ENCODE assay signal across 8 mouse cellular contexts in the genomic region with DNA sequence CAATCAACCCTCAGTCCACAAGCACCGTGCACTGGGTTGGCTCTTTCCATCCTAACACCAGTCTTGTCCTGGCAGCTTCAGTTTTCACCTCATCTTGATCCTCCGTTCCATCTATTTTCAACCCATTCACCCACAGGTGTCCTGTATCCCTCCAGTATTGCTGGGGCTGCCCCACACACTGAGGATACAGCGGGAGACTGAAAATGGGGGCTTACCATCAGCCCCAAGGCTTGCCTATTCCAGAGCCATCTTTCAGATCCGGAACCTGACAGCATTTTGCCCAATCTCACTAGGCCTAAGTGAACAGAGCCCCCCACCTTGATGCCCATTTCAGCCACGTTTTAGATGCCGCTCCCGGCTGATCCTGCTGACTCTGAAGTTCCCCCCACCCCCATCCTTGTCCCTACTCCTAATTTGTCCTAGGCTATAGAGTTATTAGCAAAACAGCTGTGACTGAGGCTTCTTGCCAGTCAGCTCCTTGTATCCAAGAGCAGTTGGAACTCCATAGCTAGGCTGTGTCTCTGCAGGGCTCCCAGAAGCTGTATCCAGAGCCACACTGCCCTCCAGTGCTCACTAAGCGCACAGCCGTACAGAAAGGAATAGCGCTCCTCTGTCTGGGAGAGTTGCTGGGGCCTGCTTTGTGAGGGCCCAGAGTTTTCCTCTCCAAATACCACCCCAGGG. TPM values are rescaled to one million over a fixed set of nuclear protein-coding genes. Genes with fewer than 3 reads are reported as not detected.
DNase-seq lines count a peak whose midpoint lies in the region; ATAC-seq and TF ChIP-seq lines count a peak whose summit lies in the region.

No protein-coding gene starts in this region.

- no peaks in the 10 kb centered on the region for H3K9me3 ChIP-seq in forebrain, embryonic 12.5 days
- H3K9me3 ChIP-seq in heart, embryonic 15.5 days (replicated peaks): no peaks in the 10 kb centered on the region
- H3K9me3 ChIP-seq in neural tube, embryonic 13.5 days: no peaks in the 10 kb centered on the region

- ATAC-seq in forebrain, embryonic 12.5 days (ENCODE audit: low FRiP score): peak; percentile 89
- peak; percentile 84 for ATAC-seq in heart, embryonic 15.5 days (replicated peaks; ENCODE audit: insufficient number of reproducible peaks, insufficient read depth, low FRiP score, low read depth)
- ATAC-seq in neural tube, embryonic 13.5 days (ENCODE audit: low read depth): peak; percentile 93
- no peak for ATAC-seq in erythroid progenitor cell, adult 5-6 weeks (replicated peaks; ENCODE audit: low FRiP score, poor library complexity, severe bottlenecking)

- H3K4me3 ChIP-seq in C2C12 (ENCODE audit: insufficient read depth, poor library complexity, severe bottlenecking): no peak overlapping the region
- no peak overlapping the region for H3K4me3 ChIP-seq in forebrain, embryonic 12.5 days (replicated peaks)
- no peak overlapping the region for H3K4me3 ChIP-seq in heart, embryonic 15.5 days
- H3K4me3 ChIP-seq in liver, adult 2 months (ENCODE audit: insufficient read depth, low read depth, low read length): no peak overlapping the region
- no peak overlapping the region for H3K4me3 ChIP-seq in neural tube, embryonic 13.5 days

- no peaks in the 10 kb centered on the region for H3K79me2 ChIP-seq in C2C12 (ENCODE audit: control insufficient read depth, insufficient read depth)
- no peaks in the 10 kb centered on the region for H3K79me2 ChIP-seq in liver, adult 2 months (ENCODE audit: control insufficient read depth, insufficient read depth, low read length)

- TF ChIP-seq CTCF in C2C12 (IDR thresholded peaks at IDR 0.05; ENCODE audit: control insufficient read depth, insufficient read depth, insufficient read length): peak; percentile 88
- peak; percentile 92 for TF ChIP-seq CTCF in liver, adult 2 months (IDR thresholded peaks at IDR 0.05; ENCODE audit: low read depth, low read length)

- DNase-seq in brain, embryonic 18.5 days (ENCODE audit: low read depth, low spot score): peak; percentile 69
- DNase-seq in kidney, postnatal 14 days: peak; percentile 89
- DNase-seq in liver, adult 2 months (ENCODE audit: extremely low read depth, low read depth, low spot score): peak; percentile 69

- H3K27me3 ChIP-seq in C2C12 (ENCODE audit: control insufficient read depth, insufficient read depth, insufficient read length): peaks cover 12% of the 10 kb centered on the region
- no peaks in the 10 kb centered on the region for H3K27me3 ChIP-seq in forebrain, embryonic 12.5 days
- H3K27me3 ChIP-seq in heart, embryonic 15.5 days: peaks cover 3% of the 10 kb centered on the region; the same call in 1 of the 2 replicates
- no peaks in the 10 kb centered on the region for H3K27me3 ChIP-seq in liver, adult 2 months (ENCODE audit: control insufficient read depth, insufficient read depth, low read length)
- H3K27me3 ChIP-seq in neural tube, embryonic 13.5 days: no peaks in the 10 kb centered on the region

- H3K79me3 ChIP-seq in C2C12 (ENCODE audit: low read depth): no peaks in the 10 kb centered on the region

- no peak overlapping the region for H3K4me2 ChIP-seq in forebrain, embryonic 12.5 days
- H3K4me2 ChIP-seq in heart, embryonic 15.5 days: no peak overlapping the region
- no peak overlapping the region for H3K4me2 ChIP-seq in neural tube, embryonic 13.5 days

- no peak overlapping the region for H3K27ac ChIP-seq in forebrain, embryonic 12.5 days
- peak overlapping the region; percentile 42; the same call in 1 of the 2 replicates for H3K27ac ChIP-seq in heart, embryonic 15.5 days
- H3K27ac ChIP-seq in liver, adult 2 months (replicated peaks; ENCODE audit: insufficient read depth, low read depth, low read length): no peak overlapping the region
- no peak overlapping the region for H3K27ac ChIP-seq in neural tube, embryonic 13.5 days (replicated peaks)

- peaks cover 4% of the 10 kb centered on the region; the same call in 1 of the 2 replicates for H3K4me1 ChIP-seq in forebrain, embryonic 12.5 days
- peaks cover 22% of the 10 kb centered on the region for H3K4me1 ChIP-seq in heart, embryonic 15.5 days (replicated peaks)
- H3K4me1 ChIP-seq in liver, adult 2 months (ENCODE audit: control insufficient read depth, insufficient read depth, low read length): peaks cover 11% of the 10 kb centered on the region
- peaks cover 5% of the 10 kb centered on the region; the same call in 1 of the 2 replicates for H3K4me1 ChIP-seq in neural tube, embryonic 13.5 days (replicated peaks)

- WGBS in forebrain, embryonic 12.5 days: 60% methylated on average over 10 of the region's 10 CpGs
- 57% methylated on average over 10 of the region's 10 CpGs for WGBS in heart, embryonic 15.5 days
- WGBS in liver, adult 2 months: 80% methylated on average over 10 of the region's 10 CpGs
- 57% methylated on average over 10 of the region's 10 CpGs for WGBS in neural tube, embryonic 13.5 days

- H3K36me3 ChIP-seq in C2C12 (ENCODE audit: control insufficient read depth, insufficient read depth): no peaks in the 10 kb centered on the region
- no peaks in the 10 kb centered on the region for H3K36me3 ChIP-seq in forebrain, embryonic 12.5 days (replicated peaks)
- H3K36me3 ChIP-seq in heart, embryonic 15.5 days: no peaks in the 10 kb centered on the region
- H3K36me3 ChIP-seq in liver, adult 2 months (ENCODE audit: control insufficient read depth, insufficient read depth, low read length): peaks cover 12% of the 10 kb centered on the region; the same call in 1 of the 2 replicates
- H3K36me3 ChIP-seq in neural tube, embryonic 13.5 days: no peaks in the 10 kb centered on the region

- H3ac ChIP-seq in C2C12 (ENCODE audit: control insufficient read depth, insufficient read length, low read depth): no peak overlapping the region

- no peak for TF ChIP-seq POLR2A in liver, adult 2 months (IDR thresholded peaks at IDR 0.05; ENCODE audit: extremely low read depth, insufficient read depth, low read length)

- no peak overlapping the region for H3K9ac ChIP-seq in forebrain, embryonic 12.5 days
- no peak overlapping the region for H3K9ac ChIP-seq in heart, embryonic 15.5 days
- no peak overlapping the region for H3K9ac ChIP-seq in liver, adult 2 months (ENCODE audit: low read depth, low read length)
- no peak overlapping the region for H3K9ac ChIP-seq in neural tube, embryonic 13.5 days

TF ChIP-seq in C2C12, 6 proteins besides CTCF, POLR2A, EP300 and RAD21:
- TF ChIP-seq MAX (IDR thresholded peaks at IDR 0.05) (no peak), USF1 (IDR thresholded peaks at IDR 0.05; ENCODE audit: low read depth) (no peak), MYOD1 (IDR thresholded peaks at IDR 0.05; ENCODE audit: control insufficient read depth, insufficient read length, low read depth) (no peak)

RNA-seq across cellular contexts. Expression of a gene that starts 55.0 kb away (rescaled TPM):
- polyA plus RNA-seq in C2C12 (2012; fragmentation: generic; extraction: Trizol): 35.9 TPM
- 42.6 and 44.0 TPM in 2 replicates for polyA plus RNA-seq in forebrain, embryonic 12.5 days (2016; fragmentation: Nextera tagmentation; extraction: Ambion mirVana)
- polyA plus RNA-seq in heart, embryonic 15.5 days (2015; fragmentation: Nextera tagmentation; extraction: Ambion mirVana): 53.7 and 65.8 TPM in 2 replicates
- 19.8 and 23.8 TPM in 2 replicates for total RNA-seq in liver, adult 2 months (2014; rRNA removed)
- polyA plus RNA-seq in liver, adult 2 months (2012; rRNA removed): 70.7 and 88.9 TPM in 2 replicates
- 39.5 and 50.2 TPM in 2 replicates for polyA plus RNA-seq in neural tube, embryonic 13.5 days (2015; fragmentation: Nextera tagmentation; extraction: Ambion mirVana)
- 29.9 and 46.5 TPM in 2 replicates for total RNA-seq in erythroid progenitor cell, adult 5-6 weeks (2015; ENCODE audit: low replicate concordance)
- 3.0 and 5.6 TPM in 2 replicates for total RNA-seq in erythroid progenitor cell, adult 5-6 weeks (2017; ENCODE audit: low replicate concordance)
